Comparison of ENCODE assay signal across 8 mouse cellular contexts in the genomic region with DNA sequence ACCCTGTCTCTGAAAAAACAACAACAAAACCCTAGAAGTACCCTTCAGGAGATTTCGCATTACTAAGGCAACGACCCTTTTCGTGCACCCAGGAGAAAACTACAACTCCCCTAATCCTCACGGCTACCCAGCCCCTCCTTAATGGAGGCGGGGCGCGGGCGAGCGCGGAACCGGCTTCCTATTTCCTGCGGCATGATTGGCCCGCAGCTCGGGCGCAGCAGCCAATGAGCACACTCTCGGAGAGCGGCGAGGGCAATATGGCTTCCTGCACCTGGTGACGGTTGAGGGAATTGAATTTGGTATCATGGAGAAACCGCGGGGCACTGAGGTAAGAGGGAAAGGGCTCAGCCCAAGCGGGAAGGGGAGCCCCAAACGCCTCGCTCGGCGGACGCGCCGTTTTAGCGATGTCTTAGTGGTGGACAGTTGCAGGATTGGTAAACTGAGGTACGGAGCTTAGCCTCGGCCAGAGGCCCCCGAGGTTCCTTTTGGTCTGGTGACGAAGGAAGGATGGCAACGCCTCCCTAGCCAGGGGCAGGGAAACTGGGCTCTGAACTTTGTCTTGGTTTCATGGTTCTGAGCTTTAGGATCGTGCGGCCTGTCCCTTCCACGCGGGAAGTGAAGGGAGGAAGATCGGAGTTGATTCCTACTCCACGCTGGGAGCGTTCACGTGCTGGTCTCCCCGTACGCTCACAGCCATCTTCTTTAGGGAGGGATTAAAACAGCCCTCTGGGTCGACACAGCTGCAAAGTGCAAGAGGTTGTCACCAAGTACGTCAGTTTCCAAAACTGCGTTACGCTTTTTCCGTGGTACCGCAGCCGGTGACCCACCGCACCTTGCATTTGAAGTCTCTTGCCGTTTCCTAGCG. TPM values are rescaled to one million over a fixed set of nuclear protein-coding genes. Genes with fewer than 3 reads are reported as not detected.
DNase-seq lines count a peak whose midpoint lies in the region; ATAC-seq lines count a peak whose summit lies in the region.

A gene (plus strand): TSS at position 193 of the 865 bp plus-strand sequence.

- DNase-seq in T-cell, adult 2 months (ENCODE audit: low spot score) = peak; percentile 90
- DNase-seq in cerebellum, postnatal 36 days = peak; percentile 87 to 90
- DNase-seq in frontal cortex, postnatal 36 days (ENCODE audit: low spot score in 2 of 2) = peak; percentile 88 to 93
- DNase-seq in left cerebral cortex, adult 11 months (ENCODE audit: low spot score) = peak; percentile 85
- peak; percentile 93 to 94 for DNase-seq in lung, postnatal 4 days
- peak; percentile 81 for DNase-seq in retina, postnatal 7 days (ENCODE audit: low read depth, low spot score)
- DNase-seq in urinary bladder, adult 2 months (ENCODE audit: low spot score) = peak; percentile 74

- ATAC-seq in hindbrain, embryonic 15.5 days (ENCODE audit: low FRiP score, low read depth) = peak; percentile 99

- peak within 1 kb of the TSS; percentile 82 for H3K4me3 ChIP-seq in hindbrain, embryonic 15.5 days

- peaks cover 11% of the 10 kb centered on the region for H3K4me1 ChIP-seq in hindbrain, embryonic 15.5 days (replicated peaks)

- no peaks in the 10 kb centered on the region for H3K27me3 ChIP-seq in hindbrain, embryonic 15.5 days

- H3K9me3 ChIP-seq in hindbrain, embryonic 15.5 days = no peaks in the 10 kb centered on the region

- H3K9ac ChIP-seq in hindbrain, embryonic 15.5 days = peak within 1 kb of the TSS; percentile 62

- H3K4me2 ChIP-seq in hindbrain, embryonic 15.5 days = peak within 1 kb of the TSS; percentile 71

- H3K27ac ChIP-seq in hindbrain, embryonic 15.5 days (replicated peaks) = peak within 1 kb of the TSS; percentile 74

- H3K36me3 ChIP-seq in hindbrain, embryonic 15.5 days = peaks cover 21% of the 10 kb centered on the region

- WGBS in hindbrain, embryonic 15.5 days = under 1% methylated on average over 55 of the region's 55 CpGs

RNA-seq across cellular contexts. Expression of the gene that starts here (rescaled TPM):
- polyA plus RNA-seq in hindbrain, embryonic 15.5 days (2015; fragmentation: Nextera tagmentation; extraction: Ambion mirVana) = 27.6 and 32.7 TPM in 2 replicates
- 16.4 and 18.0 TPM in 2 replicates for polyA plus RNA-seq in urinary bladder, adult 2 months (2012; rRNA removed)

Comparison
In these comparisons a context has a peak if more than half of its experiments do, and no peak if none do; other contexts are left out.
1. Peak in every context shown above with its lines: DNase-seq, ATAC-seq, H3K4me3 ChIP-seq and H3K27ac ChIP-seq.